Mouse (Mus musculus) ES-E14 (cell line): ENCODE data around the gene Chmp1a. TPM values are rescaled to one million over a fixed set of nuclear protein-coding genes. Genes with fewer than 3 reads are reported as not detected.
A peak's percentile ranks its signal among the peaks of the same experiment; 100 is the strongest.

Experiments
- DNase-seq: peaks from one replicate; pipeline ENCODE4 v3.0.0-alpha.2; 2013; ENCODE audit warnings: low read depth, low spot score
- H3K27ac ChIP-seq: 2 replicates; pipeline ENCODE4 v1.5.1; 2012; ENCODE audit warnings: low read depth, mild to moderate bottlenecking, low read length, moderate library complexity, mixed read lengths; ENCODE audit not compliant: poor library complexity, insufficient read depth, severe bottlenecking
- H3K36me3 ChIP-seq: 2 replicates; pipeline ENCODE4 v1.6.1; 2012; ENCODE audit warnings: mild to moderate bottlenecking, low read length, moderate library complexity, mixed read lengths; ENCODE audit not compliant: control insufficient read depth, poor library complexity, insufficient read depth, severe bottlenecking
- H3K4me1 ChIP-seq, 2 experiments: fragments of 150-350 bp in 1 of 2; sonication (generic) in 1 of 2; 2 replicates each; pipeline ENCODE4 v1.6.1; 2012; ENCODE audit warnings: low read length in 2 of 2, mild to moderate bottlenecking in 1 of 2, mixed read lengths in 1 of 2; ENCODE audit not compliant: control insufficient read depth in 2 of 2, insufficient read depth in 2 of 2, poor library complexity in 1 of 2
- H3K4me3 ChIP-seq, 2 experiments: fragments of 150-350 bp in 1 of 2; sonication (generic) in 1 of 2; 2 replicates each; pipeline ENCODE4 v1.5.1; 2012; ENCODE audit warnings: low read length in 2 of 2, low read depth in 1 of 2, mild to moderate bottlenecking in 1 of 2, mixed read lengths in 1 of 2; ENCODE audit not compliant: insufficient read depth in 1 of 2, poor library complexity in 1 of 2, severe bottlenecking in 1 of 2
- H3K9ac ChIP-seq: 2 replicates; pipeline ENCODE4 v1.6.1; 2012; ENCODE audit warnings: low read depth, mild to moderate bottlenecking, low read length, mixed read lengths; ENCODE audit not compliant: poor library complexity, insufficient read depth, severe bottlenecking
- H3K9me3 ChIP-seq: fragments of 150-350 bp; sonication (generic); 2 replicates; pipeline ENCODE4 v1.6.1; 2012; ENCODE audit warnings: low read depth, mild to moderate bottlenecking, low read length; ENCODE audit not compliant: control insufficient read depth, insufficient read depth
- CHD2 ChIP-seq: IDR thresholded peaks from 2 replicates; pipeline ENCODE4 v1.6.1; 2014; ENCODE audit warnings: mild to moderate bottlenecking, low read depth, low read length, inconsistent platforms
- HCFC1 ChIP-seq: IDR thresholded peaks from 2 replicates; pipeline ENCODE4 v1.6.1; 2012; ENCODE audit warnings: low read length, inconsistent platforms, borderline replicate concordance; ENCODE audit not compliant: insufficient read depth
- MAFK ChIP-seq: IDR thresholded peaks from 2 replicates; pipeline ENCODE4 v1.6.1; 2014; ENCODE audit warnings: mild to moderate bottlenecking, low read depth, low read length, inconsistent platforms; ENCODE audit not compliant: insufficient read depth
- ZC3H11A ChIP-seq: IDR thresholded peaks from 2 replicates; pipeline ENCODE4 v1.6.1; 2012; ENCODE audit warnings: low read depth, mild to moderate bottlenecking, inconsistent platforms, low read length, borderline replicate concordance
- ZNF384 ChIP-seq: IDR thresholded peaks from 2 replicates; pipeline ENCODE4 v1.6.1; 2012; ENCODE audit warnings: low read depth, low read length, inconsistent platforms
- in situ Hi-C, 2 experiments: fragments of 600-800 bp; cut with MboI; formaldehyde crosslinking; loops; one replicate each; pipeline ENCODE4 v1.15.1; 2025; ENCODE audit warnings: low sequenced_read_pairs in 2 of 2, inconsistent platforms in 1 of 2; ENCODE audit not compliant: unreplicated experiment in 2 of 2
- total RNA-seq: library from RNA; depleted of rRNA; stranded (reverse); fragments of 300-350 nt; gene quantifications from 2 replicates; pipeline ENCODE4 v1.2.3, GENCODE M21; 2012

Gene Chmp1a
- total RNA-seq, 1 experiment, result 86.0 TPM

DNA sequence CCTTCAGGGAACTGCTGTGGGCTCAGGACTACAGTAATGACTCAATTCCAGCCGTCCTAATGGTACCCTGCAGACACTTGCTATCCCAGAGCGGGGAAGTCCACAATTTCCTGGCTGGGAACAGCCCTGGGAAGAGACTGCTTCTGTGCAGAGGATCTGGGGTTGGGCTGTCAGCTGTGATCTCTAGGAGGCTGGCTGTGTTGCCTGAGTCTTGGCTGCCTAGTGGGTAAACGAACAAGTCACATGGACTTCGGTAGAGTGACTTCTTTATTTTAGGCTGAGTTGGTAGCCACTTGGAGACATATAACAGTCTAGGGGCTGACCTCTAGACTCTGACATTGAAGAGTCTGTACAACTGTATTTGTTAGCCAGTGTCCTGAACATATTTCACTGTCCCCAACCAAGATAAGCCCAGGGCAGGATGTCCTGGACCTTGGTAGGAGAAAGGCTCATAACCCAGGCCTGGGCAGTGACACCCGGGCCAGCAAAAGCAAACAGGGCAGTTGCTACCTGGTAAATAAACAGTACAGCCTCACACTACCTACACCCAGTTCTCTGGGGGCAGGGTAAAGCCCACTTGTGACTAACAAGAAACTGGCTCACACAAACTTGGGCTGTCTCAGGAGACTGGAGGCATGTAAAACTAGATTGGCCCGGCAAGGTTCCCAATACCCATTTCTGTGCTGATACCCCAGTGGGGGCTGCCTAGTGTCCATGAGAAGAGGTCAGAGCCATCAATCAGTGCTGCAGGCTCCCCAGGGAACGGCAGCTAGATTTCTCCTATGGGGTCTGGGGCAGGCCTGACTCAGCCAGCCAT lies 29.8 kb upstream of the Chmp1a start:
- peaks cover 2% of the 10 kb centered on the region; the same call in 1 of the 2 replicates for H3K36me3 ChIP-seq
- no peak overlapping the region for H3K9ac ChIP-seq
- no peak for TF ChIP-seq HCFC1
- TF ChIP-seq CHD2, result no peak
- no peak for TF ChIP-seq ZNF384
- TF ChIP-seq ZC3H11A, result no peak
- no peak for TF ChIP-seq MAFK
- in situ Hi-C loops, result no loop called here
- DNase-seq, result no peak
- no peak overlapping the region for H3K27ac ChIP-seq
- H3K4me1 ChIP-seq, result peaks cover 0 to 2% of the 10 kb centered on the region in 2 experiments; a peak in 1 of 4 replicates
- no peaks in the 10 kb centered on the region for H3K9me3 ChIP-seq
- no peak overlapping the region for H3K4me3 ChIP-seq

DNA sequence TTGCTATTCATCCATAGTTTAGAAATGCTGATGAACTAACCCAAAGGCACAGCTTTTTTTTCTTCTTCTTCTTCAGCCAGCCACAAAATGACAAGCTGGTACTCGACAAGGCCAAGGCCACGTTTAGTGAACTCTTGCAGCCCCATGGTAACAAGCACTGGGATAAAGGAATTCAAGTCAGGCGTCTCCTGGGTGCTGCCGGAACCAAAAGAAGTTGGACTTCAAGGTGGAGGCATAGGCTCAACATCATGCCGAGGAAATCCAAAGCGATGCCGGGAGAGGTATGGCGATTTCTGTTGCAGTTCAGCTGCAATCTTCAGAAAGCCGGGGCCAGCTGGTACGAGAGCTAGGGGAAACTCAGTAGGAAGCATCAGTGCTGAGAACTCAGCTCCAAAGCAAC lies 26.8 kb upstream of the Chmp1a start:
- DNase-seq, result no peak
- no peak overlapping the region for H3K9ac ChIP-seq
- in situ Hi-C loops, result no loop called here
- H3K4me3 ChIP-seq, result no peak overlapping the region
- H3K9me3 ChIP-seq, result no peaks in the 10 kb centered on the region
- TF ChIP-seq HCFC1 (no peak), ZC3H11A (no peak), ZNF384 (no peak), CHD2 (no peak), MAFK (no peak)
- no peak overlapping the region for H3K27ac ChIP-seq
- peaks cover 2% of the 10 kb centered on the region; the same call in 1 of the 2 replicates for H3K36me3 ChIP-seq
- peaks cover 3 to 18% of the 10 kb centered on the region in 2 experiments; a peak in 3 of 4 replicates for H3K4me1 ChIP-seq

DNA sequence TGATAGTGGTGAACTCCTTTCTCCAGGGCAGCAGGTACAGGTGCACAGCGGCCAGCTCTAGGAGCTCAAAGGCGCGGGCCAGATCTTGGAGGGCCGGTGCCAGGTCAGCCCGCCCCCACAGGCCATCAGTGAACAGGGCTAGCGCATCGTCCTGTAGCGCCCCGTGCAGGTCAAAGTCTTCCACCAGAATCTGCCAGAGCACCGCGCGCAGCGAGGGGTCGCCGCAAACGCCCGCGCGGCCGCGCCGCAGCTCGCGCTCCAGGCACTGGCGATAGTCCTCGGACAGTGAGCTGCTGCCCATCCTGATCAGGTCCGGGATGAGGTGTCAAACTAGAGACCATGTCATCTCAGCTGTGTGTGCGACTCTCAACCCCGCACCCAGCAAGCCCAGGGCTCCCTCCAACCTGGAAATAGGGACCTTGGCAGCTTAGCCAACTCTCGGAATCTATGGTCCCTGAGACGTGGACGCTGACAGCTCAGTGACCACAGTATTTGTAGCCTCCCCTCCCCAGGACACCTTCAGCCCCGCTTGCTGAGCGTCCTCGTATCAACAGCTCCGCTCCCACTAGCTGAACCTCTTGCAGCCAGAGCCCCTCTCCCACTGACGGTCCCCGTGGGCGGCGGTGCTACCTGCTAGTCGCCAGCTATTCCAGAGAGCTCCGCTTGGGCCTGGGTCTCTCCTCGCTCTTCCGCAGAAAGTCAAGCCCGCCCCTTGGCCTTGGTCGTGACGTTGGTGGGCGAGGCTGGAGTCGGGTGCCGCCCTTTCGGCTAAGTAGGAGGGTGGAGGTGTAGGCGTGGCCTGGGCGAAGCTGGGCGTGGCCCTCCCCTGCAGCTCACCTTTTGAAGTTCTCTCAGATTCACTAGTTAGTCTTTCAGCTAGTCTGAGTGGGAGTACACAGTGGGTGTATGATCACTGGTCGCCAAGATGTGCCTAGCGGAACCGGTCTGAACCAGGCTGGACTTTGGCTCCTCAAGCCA lies 23.2 kb upstream of the Chmp1a start, which contains the start of gene Spata2l:
TSS of gene Spata2l (minus strand) at position 714 of the 978 bp plus-strand sequence.
- peaks cover 3 to 31% of the 10 kb centered on the region in 2 experiments; a peak in 3 of 4 replicates for H3K4me1 ChIP-seq
- H3K9ac ChIP-seq, result peak within 1 kb of the TSS; percentile 19; the same call in 1 of the 2 replicates
- TF ChIP-seq MAFK (no peak), HCFC1 (no peak), CHD2 (no peak), ZNF384 (no peak), ZC3H11A (no peak)
- H3K36me3 ChIP-seq, result no peaks in the 10 kb centered on the region
- peak; percentile 90 for DNase-seq
- no peaks in the 10 kb centered on the region for H3K9me3 ChIP-seq
- in situ Hi-C loops, result no loop called here
- peak within 1 kb of the TSS; percentile 49 to 81 for H3K4me3 ChIP-seq
- no peak within 1 kb of the TSS for H3K27ac ChIP-seq

- Histone ChIP-seq H3K4me1 (peaks cover 3 to 31% of the 10 kb centered on the region in 2 experiments; a peak in 3 of 4 replicates), H3K36me3 (peaks cover 4% of the 10 kb centered on the region; the same call in 1 of the 2 replicates), H3K9ac (no peak overlapping the region), H3K9me3 (no peaks in the 10 kb centered on the region), H3K4me3 (peak overlapping the region; percentile 49 to 81; a peak in 1 of 4 replicates), H3K27ac (no peak overlapping the region)
- in situ Hi-C loops, result no loop called here
- no peak for TF ChIP-seq CHD2
- no peak for DNase-seq
These were observed 22.5 kb upstream of the Chmp1a start for GRCm38 (mm10) chr8:123234918-123235519.
